Mouse (Mus musculus): ENCODE results near the gene Mtm1. TPM values are rescaled to one million over a fixed set of nuclear protein-coding genes. Genes with fewer than 3 reads are reported as not detected.
A peak's percentile ranks its signal among the peaks of the same experiment; 100 is the strongest.

Mtm1 gene
- polyA plus RNA-seq (2016; fragmentation: Nextera tagmentation; extraction: Ambion mirVana): 2.8 and 3.2 TPM in 2 replicates

DNA sequence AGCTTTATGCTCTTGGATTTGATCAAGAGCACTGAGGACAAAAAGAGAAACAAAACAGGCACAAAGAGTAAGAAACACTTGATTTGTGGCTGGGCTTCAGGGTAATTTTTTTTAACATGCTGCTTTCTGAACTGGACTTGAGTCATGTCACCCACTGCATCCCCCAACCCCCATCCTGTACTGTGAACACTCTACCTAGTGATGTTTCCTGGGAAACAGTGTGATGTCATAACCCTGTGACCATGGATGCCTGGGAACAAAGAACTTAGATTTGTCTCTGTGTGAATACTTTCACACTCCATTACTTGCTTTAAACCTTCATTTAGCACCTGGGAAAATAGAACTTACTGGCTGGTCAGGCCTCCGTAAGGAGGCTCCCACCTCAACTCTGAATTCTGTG, at the start of gene Mtm1:
Gene Mtm1 (plus strand): TSS at position 301 of the 400 bp plus-strand sequence.
- no peak for DNase-seq (ENCODE audit: low spot score)
- Histone ChIP-seq H3K4me1 (replicated peaks) (no peaks in the 10 kb centered on the region), H3K9me3 (no peaks in the 10 kb centered on the region), H3K4me3 (no peak within 1 kb of the TSS), H3K36me3 (no peaks in the 10 kb centered on the region), H3K27ac (no peak within 1 kb of the TSS), H3K27me3 (ENCODE audit: insufficient read depth, poor library complexity, severe bottlenecking) (no peaks in the 10 kb centered on the region)
- 76% methylated on average over 1 of the region's 1 CpGs for WGBS

DNA sequence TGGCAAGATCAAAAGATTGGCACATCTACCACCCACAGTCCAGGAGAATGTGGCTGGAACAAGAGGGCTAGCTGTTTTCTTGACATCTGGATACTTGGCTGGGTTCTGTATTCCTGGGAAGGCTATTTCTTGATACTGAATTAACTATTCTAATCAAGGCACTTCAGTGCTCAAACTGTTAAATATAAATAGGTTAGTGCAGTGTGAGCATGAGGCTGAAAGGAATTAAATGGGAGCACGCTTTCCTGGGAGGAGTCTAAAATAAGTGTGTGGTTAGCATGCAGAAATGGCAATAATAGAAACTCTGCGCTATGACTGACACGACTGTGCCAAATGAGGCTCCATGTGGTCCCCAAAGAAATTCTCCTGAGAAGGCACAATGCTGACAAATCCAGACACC, 29.0 kb upstream of the Mtm1 start:
- Histone ChIP-seq H3K27ac (no peak overlapping the region), H3K27me3 (ENCODE audit: insufficient read depth, poor library complexity, severe bottlenecking) (peaks cover 7% of the 10 kb centered on the region), H3K9me3 (no peaks in the 10 kb centered on the region), H3K36me3 (no peaks in the 10 kb centered on the region), H3K4me1 (replicated peaks) (no peaks in the 10 kb centered on the region), H3K4me3 (no peak overlapping the region)
- DNase-seq (ENCODE audit: low spot score): no peak
- 88% methylated on average over 3 of the region's 3 CpGs for WGBS

DNA sequence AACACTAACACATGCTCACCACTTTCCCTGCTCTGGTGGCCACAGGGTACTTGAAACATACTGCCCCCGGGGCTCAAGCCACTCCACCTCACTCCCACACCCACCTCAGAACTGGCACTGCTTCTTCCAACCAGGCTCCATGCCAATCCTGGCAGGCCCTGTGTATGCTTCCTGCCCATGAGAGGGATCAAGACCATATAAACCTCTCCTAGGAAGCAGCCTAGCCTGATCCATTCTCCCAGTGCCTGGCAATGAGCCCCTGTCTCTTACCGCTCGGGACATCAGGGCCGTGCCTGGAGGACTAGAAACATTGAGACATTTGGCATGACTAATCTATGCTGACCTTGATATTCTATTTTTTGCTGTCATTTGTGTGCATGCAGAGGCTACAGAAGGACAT, 26.9 kb upstream of the Mtm1 start:
- Histone ChIP-seq H3K27ac (no peak overlapping the region), H3K36me3 (no peaks in the 10 kb centered on the region), H3K4me3 (no peak overlapping the region), H3K9me3 (no peaks in the 10 kb centered on the region), H3K4me1 (replicated peaks) (no peaks in the 10 kb centered on the region), H3K27me3 (ENCODE audit: insufficient read depth, poor library complexity, severe bottlenecking) (peaks cover 7% of the 10 kb centered on the region)
- no peak for DNase-seq (ENCODE audit: low spot score)
- WGBS: 91% methylated on average over 4 of the region's 4 CpGs

DNA sequence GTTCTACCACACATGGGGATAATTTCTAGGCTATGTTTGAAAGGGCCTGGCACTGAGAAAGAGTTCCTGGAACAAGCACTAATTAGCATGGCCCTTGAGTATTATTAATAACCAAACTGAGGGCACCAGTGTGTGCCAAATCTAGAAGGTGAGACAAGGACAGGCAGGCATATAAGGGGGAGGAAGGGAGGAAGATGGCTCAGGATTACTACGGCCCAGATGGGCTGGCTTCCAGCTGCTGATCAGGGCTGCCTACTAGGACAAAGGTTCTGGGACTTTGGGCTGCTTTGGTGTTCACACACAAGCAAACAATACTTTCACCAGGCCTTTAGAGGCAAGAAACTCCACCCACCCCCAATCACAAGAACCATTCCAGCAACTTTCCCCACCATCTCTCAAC, 24.2 kb upstream of the Mtm1 start:
- Histone ChIP-seq H3K27ac (no peak overlapping the region), H3K4me3 (no peak overlapping the region), H3K4me1 (replicated peaks) (no peaks in the 10 kb centered on the region), H3K27me3 (ENCODE audit: insufficient read depth, poor library complexity, severe bottlenecking) (peaks cover 7% of the 10 kb centered on the region), H3K9me3 (no peaks in the 10 kb centered on the region), H3K36me3 (no peaks in the 10 kb centered on the region)
- no peak for DNase-seq (ENCODE audit: low spot score)
- WGBS: 90% methylated on average over 1 of the region's 1 CpGs

DNA sequence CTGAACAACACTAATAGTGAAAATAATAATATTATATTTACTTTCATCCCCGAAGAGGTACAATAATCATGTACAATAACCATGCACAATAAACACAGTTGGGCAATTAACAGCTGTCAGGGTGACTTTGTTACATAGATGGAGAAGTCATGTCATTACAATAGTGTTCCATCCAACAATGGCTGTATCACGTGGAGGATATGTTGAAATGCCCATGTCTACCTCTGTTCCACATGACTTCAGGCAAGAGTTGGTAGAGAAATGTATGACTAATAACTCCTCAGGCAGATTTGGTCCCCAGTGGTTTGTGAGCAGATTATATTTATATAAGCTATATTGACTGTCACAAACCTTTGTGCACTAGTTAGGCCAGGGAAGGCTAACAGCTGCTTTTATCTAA, 5.8 kb upstream of the Mtm1 start:
- no peaks in the 10 kb centered on the region for H3K4me1 ChIP-seq (replicated peaks)
- 71% methylated on average over 2 of the region's 2 CpGs for WGBS

DNA sequence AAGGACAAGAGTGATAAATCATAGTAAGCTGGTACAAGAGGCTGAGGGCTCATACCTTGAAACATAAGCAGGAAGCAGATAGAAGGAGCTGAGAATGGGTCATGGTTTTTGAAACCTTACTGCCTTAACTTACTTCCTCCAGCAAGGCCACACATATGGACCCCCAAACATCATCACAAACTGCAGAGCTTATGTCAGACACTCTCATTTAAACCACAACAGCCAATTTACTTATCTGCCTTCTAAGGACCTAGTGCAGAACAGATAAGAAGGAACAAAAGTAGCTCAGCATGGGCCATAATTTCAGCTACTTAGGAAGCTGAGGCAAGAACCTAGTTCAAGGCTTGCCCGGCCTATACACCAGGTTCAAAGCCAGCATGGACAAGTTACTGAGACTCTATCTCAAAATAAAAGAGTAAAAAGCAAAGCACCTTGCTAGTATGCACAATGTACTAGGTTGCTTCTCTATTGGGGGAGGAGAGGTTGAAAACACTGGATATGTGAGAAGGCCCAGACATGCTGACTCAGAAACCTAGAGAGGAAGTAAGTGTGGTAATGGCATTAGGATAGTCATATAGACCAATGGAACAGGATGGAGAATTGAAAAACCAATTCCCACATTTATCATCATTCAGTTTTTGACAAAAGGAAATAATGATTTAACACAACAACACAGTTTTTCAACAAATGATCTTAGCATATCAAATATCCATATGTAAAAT, 4.6 kb upstream of the Mtm1 start:
- H3K36me3 ChIP-seq: no peaks in the 10 kb centered on the region
- H3K27ac ChIP-seq: no peak overlapping the region
- no peaks in the 10 kb centered on the region for H3K4me1 ChIP-seq (replicated peaks)
- H3K4me3 ChIP-seq: no peak overlapping the region
- no peaks in the 10 kb centered on the region for H3K9me3 ChIP-seq
- H3K27me3 ChIP-seq (ENCODE audit: insufficient read depth, poor library complexity, severe bottlenecking): no peaks in the 10 kb centered on the region
- 88% methylated on average over 1 of the region's 1 CpGs for WGBS
- no peak for DNase-seq (ENCODE audit: low spot score)

More for the DNA sequence above, 5.8 kb upstream of the Mtm1 start:
- DNase-seq (ENCODE audit: low spot score): no peak
- Histone ChIP-seq H3K9me3 (no peaks in the 10 kb centered on the region), H3K36me3 (no peaks in the 10 kb centered on the region), H3K27ac (no peak overlapping the region), H3K4me3 (no peak overlapping the region), H3K27me3 (ENCODE audit: insufficient read depth, poor library complexity, severe bottlenecking) (no peaks in the 10 kb centered on the region)

DNA sequence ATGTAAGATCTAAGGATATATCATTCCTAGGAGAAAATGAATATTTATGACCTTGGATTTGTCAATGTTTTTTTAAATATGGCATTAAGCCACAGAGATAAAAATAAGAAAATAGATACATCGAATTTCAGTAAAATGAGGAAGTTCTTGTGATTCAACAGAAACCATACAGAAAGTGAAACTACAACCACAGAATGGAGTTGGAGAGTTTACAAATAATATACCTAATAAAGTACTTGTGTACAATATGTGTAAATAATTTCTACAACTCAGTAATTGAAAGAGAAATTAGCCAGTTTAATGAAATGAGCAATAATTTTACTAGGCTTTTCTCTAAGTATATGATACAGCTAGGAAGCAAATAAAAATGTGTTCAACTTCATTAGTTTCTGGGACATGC, 4.0 kb upstream of the Mtm1 start:
- no peak for DNase-seq (ENCODE audit: low spot score)
- no peak overlapping the region for H3K4me3 ChIP-seq
- H3K27me3 ChIP-seq (ENCODE audit: insufficient read depth, poor library complexity, severe bottlenecking): no peaks in the 10 kb centered on the region
- H3K9me3 ChIP-seq: no peaks in the 10 kb centered on the region
- 90% methylated on average over 1 of the region's 1 CpGs for WGBS
- H3K36me3 ChIP-seq: no peaks in the 10 kb centered on the region
- no peaks in the 10 kb centered on the region for H3K4me1 ChIP-seq (replicated peaks)
- H3K27ac ChIP-seq: no peak overlapping the region

DNA sequence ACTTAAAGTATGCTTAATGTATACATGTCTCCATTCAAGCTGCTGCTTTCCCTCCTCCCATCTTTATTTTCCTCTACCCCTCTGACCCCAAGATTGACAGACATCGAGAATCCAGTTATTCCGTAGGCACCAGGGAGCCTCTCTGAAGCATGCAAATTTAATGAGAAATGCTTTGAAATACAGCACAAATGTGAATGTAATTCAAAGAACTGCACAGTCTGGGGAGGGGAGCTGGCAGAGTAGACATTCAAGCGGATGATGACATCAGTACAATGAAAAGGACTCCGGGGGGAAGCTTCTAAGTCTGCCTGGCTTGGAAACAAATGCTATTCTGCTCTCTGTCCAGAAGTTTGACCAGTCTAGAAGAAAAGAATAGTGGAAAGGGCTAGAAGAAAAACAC, 2.3 kb downstream of the Mtm1 start:
- no peak for DNase-seq (ENCODE audit: low spot score)
- Histone ChIP-seq H3K27me3 (ENCODE audit: insufficient read depth, poor library complexity, severe bottlenecking) (no peaks in the 10 kb centered on the region), H3K36me3 (no peaks in the 10 kb centered on the region), H3K4me3 (no peak overlapping the region), H3K4me1 (replicated peaks) (no peaks in the 10 kb centered on the region), H3K27ac (no peak overlapping the region), H3K9me3 (no peaks in the 10 kb centered on the region)
- WGBS: 60% methylated on average over 4 of the region's 4 CpGs

DNA sequence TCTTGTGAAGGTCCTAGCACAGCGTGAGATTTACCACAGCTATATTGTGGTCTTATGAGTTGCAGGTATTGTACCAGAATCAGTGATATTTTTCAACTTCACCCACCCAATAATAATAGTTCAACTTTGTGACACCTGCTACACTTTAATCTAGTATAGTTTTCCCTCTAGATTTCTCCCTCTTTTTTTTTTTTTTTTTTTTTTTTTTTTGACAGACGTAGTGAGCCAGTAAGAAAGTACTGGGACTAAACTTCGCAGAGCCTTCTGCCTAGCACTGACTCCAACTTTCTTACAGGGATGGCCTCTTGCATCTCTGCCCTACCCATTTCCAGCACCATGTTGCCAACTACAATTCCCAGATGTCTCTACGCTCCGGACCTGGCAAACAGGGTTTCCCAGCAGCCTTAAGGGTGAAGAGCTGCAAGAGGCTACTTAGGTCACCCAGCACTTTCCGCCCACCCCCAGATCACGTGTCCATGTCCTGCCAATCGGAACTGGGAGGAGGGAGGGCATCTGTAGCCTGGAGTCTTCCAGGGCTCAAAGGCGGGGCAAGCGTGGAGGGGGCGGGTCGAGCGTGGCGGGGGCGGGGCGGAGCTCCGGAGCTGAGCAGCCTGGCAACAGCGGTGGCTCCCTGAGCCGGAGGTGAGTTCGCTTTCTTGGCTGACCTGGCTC, 4.0 kb downstream of the Mtm1 start:
- H3K27me3 ChIP-seq (ENCODE audit: insufficient read depth, poor library complexity, severe bottlenecking): no peaks in the 10 kb centered on the region

DNA sequence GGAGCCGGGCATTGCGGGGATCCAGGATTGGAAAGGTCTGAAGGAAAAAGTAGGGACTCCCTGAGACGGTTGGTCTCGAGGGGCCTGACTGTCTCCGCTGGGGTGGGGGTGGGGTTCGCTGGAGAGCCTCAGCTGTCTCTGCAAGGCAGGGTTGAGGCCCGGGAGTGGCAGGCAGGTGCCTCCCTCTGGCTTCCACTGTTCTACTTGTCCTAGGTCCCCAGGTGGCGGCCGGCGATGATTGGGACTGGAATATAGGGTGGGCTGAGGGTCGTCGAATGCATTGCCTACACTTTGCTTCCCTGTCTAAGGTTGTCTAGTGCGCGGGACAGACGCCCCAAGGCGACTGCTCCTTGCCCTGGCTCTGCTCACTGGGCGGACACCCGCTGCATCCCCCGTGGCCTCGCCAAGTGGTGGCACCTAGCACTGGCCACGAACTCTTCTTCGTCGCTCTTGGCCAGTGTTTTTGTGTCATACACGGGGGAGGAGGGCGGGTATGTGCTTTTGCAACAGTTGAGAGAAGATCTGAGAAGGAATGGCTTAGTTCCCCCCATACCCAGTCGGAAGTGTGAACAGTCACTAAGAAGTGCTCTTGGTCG, 4.6 kb downstream of the Mtm1 start:
- Histone ChIP-seq H3K36me3 (no peaks in the 10 kb centered on the region), H3K4me3 (peak overlapping the region; percentile 56), H3K4me1 (replicated peaks) (no peaks in the 10 kb centered on the region), H3K27me3 (ENCODE audit: insufficient read depth, poor library complexity, severe bottlenecking) (no peaks in the 10 kb centered on the region), H3K27ac (peak overlapping the region; percentile 50; the same call in 1 of the 2 replicates), H3K9me3 (no peaks in the 10 kb centered on the region)
- 19% methylated on average over 27 of the region's 27 CpGs for WGBS
- no peak for DNase-seq (ENCODE audit: low spot score)

More for the DNA sequence above, 4.0 kb downstream of the Mtm1 start:
- no peaks in the 10 kb centered on the region for H3K4me1 ChIP-seq (replicated peaks)
- peak overlapping the region; percentile 50; the same call in 1 of the 2 replicates for H3K27ac ChIP-seq
- H3K9me3 ChIP-seq: no peaks in the 10 kb centered on the region
- peak overlapping the region; percentile 56 for H3K4me3 ChIP-seq
- WGBS: 23% methylated on average over 20 of the region's 20 CpGs
- no peaks in the 10 kb centered on the region for H3K36me3 ChIP-seq
- peak; percentile 88 for DNase-seq (ENCODE audit: low spot score)

DNA sequence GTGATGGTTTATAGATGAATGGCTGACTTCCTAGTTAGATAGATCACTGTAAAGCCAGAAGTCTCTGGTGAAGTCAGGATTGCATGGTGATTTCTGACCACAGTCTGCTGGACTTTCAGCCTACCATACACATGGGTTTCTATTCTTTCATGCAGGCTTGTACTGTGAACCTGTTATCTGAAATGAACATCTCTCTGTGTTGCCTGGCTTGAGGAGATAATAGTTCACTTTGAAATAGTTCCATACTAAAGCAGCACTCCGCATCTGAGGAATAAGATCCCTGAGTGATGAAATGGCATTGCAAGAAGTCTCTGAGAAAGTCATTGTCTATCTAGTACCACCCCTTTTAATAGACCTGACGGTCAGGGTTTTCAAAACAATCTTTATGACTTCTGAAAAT, 6.3 kb downstream of the Mtm1 start:
- WGBS: 86% methylated on average over 2 of the region's 2 CpGs
- Histone ChIP-seq H3K27ac (no peak overlapping the region), H3K36me3 (no peaks in the 10 kb centered on the region), H3K4me3 (no peak overlapping the region), H3K9me3 (no peaks in the 10 kb centered on the region), H3K27me3 (ENCODE audit: insufficient read depth, poor library complexity, severe bottlenecking) (no peaks in the 10 kb centered on the region), H3K4me1 (replicated peaks) (no peaks in the 10 kb centered on the region)
- no peak for DNase-seq (ENCODE audit: low spot score)

DNA sequence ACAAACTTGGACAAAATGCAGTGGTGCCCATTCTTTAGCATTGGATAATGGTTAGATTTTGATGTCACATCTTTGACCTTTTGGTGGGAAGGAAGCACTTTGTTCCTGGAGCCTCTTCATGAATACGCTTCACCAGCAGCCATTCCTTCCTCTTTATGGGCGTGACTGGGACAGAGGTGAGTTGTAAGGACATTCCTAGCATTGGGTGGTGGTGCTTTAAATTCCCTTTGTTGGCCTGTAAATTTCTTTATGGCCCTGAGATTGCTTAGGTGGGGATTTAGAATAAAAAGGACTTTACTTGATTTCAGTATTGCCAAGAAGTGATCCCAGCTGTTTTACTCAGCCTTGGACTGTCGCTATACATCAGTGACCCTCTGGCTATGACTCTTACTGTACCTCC, 8.3 kb downstream of the Mtm1 start:
- Histone ChIP-seq H3K27me3 (ENCODE audit: insufficient read depth, poor library complexity, severe bottlenecking) (no peaks in the 10 kb centered on the region), H3K27ac (no peak overlapping the region), H3K36me3 (no peaks in the 10 kb centered on the region), H3K4me1 (replicated peaks) (no peaks in the 10 kb centered on the region), H3K4me3 (no peak overlapping the region), H3K9me3 (no peaks in the 10 kb centered on the region)
- 86% methylated on average over 3 of the region's 3 CpGs for WGBS
- DNase-seq (ENCODE audit: low spot score): no peak

DNA sequence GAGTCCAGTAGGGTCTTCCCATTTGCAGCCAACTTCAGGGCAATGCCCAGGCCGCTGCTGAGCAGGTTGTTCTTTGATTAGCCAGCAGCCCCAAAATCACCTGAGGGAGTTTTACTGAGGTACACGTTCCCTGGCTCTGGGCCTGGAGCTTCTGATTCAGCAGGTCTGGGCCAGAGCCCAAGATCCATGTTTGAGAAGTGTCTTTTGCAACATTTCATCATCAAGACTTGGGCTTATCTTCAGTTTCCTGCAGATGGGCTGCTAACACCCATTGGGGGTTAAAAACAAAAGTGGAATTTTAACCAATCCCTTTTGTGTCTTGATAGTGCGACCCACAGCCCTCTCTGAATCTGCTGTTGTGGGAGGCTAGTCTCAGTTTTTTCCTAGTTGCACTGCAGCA, 10.3 kb downstream of the Mtm1 start:
- H3K4me3 ChIP-seq: no peak overlapping the region

More for the DNA sequence above, 10.3 kb downstream of the Mtm1 start:
- DNase-seq (ENCODE audit: low spot score): no peak
- WGBS: 76% methylated on average over 3 of the region's 3 CpGs
- Histone ChIP-seq H3K9me3 (no peaks in the 10 kb centered on the region), H3K27ac (no peak overlapping the region), H3K27me3 (ENCODE audit: insufficient read depth, poor library complexity, severe bottlenecking) (no peaks in the 10 kb centered on the region), H3K4me1 (replicated peaks) (no peaks in the 10 kb centered on the region), H3K36me3 (no peaks in the 10 kb centered on the region)

All from hindbrain, embryonic 10.5 days (tissue).